Mouse (Mus musculus) CH12.LX (cell line): Measurements from ENCODE around the gene Denr. TPM values are rescaled to one million over a fixed set of nuclear protein-coding genes. Genes with fewer than 3 reads are reported as not detected.

Experiments
- DNase-seq: peaks from one replicate; pipeline ENCODE4 v3.0.0-alpha.2; 2013; ENCODE audit errors: extremely low read depth
- H3K27ac ChIP-seq: 2 replicates; pipeline ENCODE4 v1.5.1; 2012; ENCODE audit warnings: low read depth, mild to moderate bottlenecking, control low read depth, moderate library complexity; ENCODE audit not compliant: insufficient read depth
- H3K27me3 ChIP-seq: replicated peaks from 2 replicates; pipeline ENCODE3; 2012; ENCODE audit warnings: inconsistent platforms
- H3K36me3 ChIP-seq, 2 experiments: replicated peaks in 1 of 2; 2 replicates each; pipeline versions ENCODE3 to v1.6.1; 2012; ENCODE audit warnings: inconsistent platforms in 1 of 2, low read length in 1 of 2, mild to moderate bottlenecking in 1 of 2, mixed read lengths in 1 of 2, moderate library complexity in 1 of 2; ENCODE audit not compliant: control insufficient read depth in 1 of 2, insufficient read depth in 1 of 2
- H3K4me1 ChIP-seq, 2 experiments: 2 replicates each; pipeline ENCODE4 v1.6.1; 2012; ENCODE audit warnings: inconsistent platforms in 1 of 2, moderate library complexity in 1 of 2; ENCODE audit not compliant: insufficient read depth in 2 of 2, control insufficient read depth in 1 of 2
- H3K4me2 ChIP-seq: 2 replicates; pipeline ENCODE4 v1.6.1; 2012; ENCODE audit warnings: low read depth, mild to moderate bottlenecking, control low read depth; ENCODE audit not compliant: poor library complexity, insufficient read depth, severe bottlenecking
- H3K4me3 ChIP-seq, 3 experiments: fragments of 150-350 bp in 1 of 3; sonication (generic) in 1 of 3; replicated peaks in 1 of 3; 2 replicates each; pipeline versions ENCODE3 to v1.5.1; 2011 to 2012; ENCODE audit warnings: low read depth in 2 of 3, low read length in 2 of 3, mild to moderate bottlenecking in 2 of 3, moderate library complexity in 2 of 3, control low read depth in 1 of 3, improper control_type of control experiment in 1 of 3, inconsistent platforms in 1 of 3, mixed read lengths in 1 of 3; ENCODE audit not compliant: poor library complexity in 1 of 3
- H3K79me2 ChIP-seq: replicated peaks from 2 replicates; pipeline ENCODE4 v1.6.1; 2012; ENCODE audit warnings: mild to moderate bottlenecking, moderate library complexity; ENCODE audit not compliant: control insufficient read depth, poor library complexity, insufficient read depth, severe bottlenecking; ENCODE audit errors: extremely low read depth
- H3K9ac ChIP-seq: 2 replicates; pipeline ENCODE4 v1.6.1; 2012; ENCODE audit warnings: low read depth, mild to moderate bottlenecking, control low read depth, moderate library complexity; ENCODE audit not compliant: insufficient read depth
- H3K9me3 ChIP-seq: replicated peaks from 2 replicates; pipeline ENCODE3; 2012; ENCODE audit warnings: low read length, inconsistent platforms, mixed read lengths
- EP300 ChIP-seq: IDR thresholded peaks from 2 replicates; pipeline ENCODE4 v1.6.1; 2011; ENCODE audit warnings: low read length, improper control_type of control experiment
- ETS1 ChIP-seq: conservative IDR thresholded peaks from 2 replicates; pipeline ENCODE4 v1.6.1; 2012; ENCODE audit warnings: low read depth, mild to moderate bottlenecking, inconsistent platforms, low read length, improper control_type of control experiment, moderate library complexity
- IRF4 ChIP-seq: IDR thresholded peaks from 2 replicates; pipeline ENCODE4 v1.6.1; 2014; ENCODE audit warnings: low read depth, mild to moderate bottlenecking, inconsistent platforms, low read length, improper control_type of control experiment
- KAT2A ChIP-seq: IDR thresholded peaks from 2 replicates; pipeline ENCODE4 v1.6.1; 2012; ENCODE audit warnings: low read length, improper control_type of control experiment, inconsistent platforms; ENCODE audit not compliant: insufficient replicate concordance
- MAFK ChIP-seq: IDR thresholded peaks from 2 replicates; pipeline ENCODE4 v1.6.1; 2011; ENCODE audit warnings: low read length, improper control_type of control experiment; ENCODE audit not compliant: insufficient replicate concordance
- MAX ChIP-seq: IDR thresholded peaks from 2 replicates; pipeline ENCODE4 v1.6.1; 2011; ENCODE audit warnings: low read length, improper control_type of control experiment
- MAZ ChIP-seq: IDR thresholded peaks from 2 replicates; pipeline ENCODE4 v1.6.1; 2012; ENCODE audit warnings: low read depth, mild to moderate bottlenecking, inconsistent platforms, low read length, improper control_type of control experiment, moderate library complexity
- MEF2A ChIP-seq: IDR thresholded peaks from 2 replicates; pipeline ENCODE4 v1.6.1; 2014; ENCODE audit warnings: low read depth, mild to moderate bottlenecking, inconsistent platforms, low read length, improper control_type of control experiment, borderline replicate concordance
- MYC ChIP-seq: IDR thresholded peaks from 2 replicates; pipeline ENCODE4 v1.6.1; 2011; ENCODE audit warnings: low read depth, mild to moderate bottlenecking, improper control_type of control experiment, low read length
- NELFE ChIP-seq: IDR thresholded peaks from 2 replicates; pipeline ENCODE4 v1.6.1; 2011; ENCODE audit warnings: low read depth, low read length, improper control_type of control experiment
- POLR2A ChIP-seq: IDR thresholded peaks from 2 replicates; pipeline ENCODE4 v1.6.1; 2011; ENCODE audit warnings: low read depth, mild to moderate bottlenecking, improper control_type of control experiment, low read length
- POLR2AphosphoS2 ChIP-seq: IDR thresholded peaks from 2 replicates; pipeline ENCODE4 v1.6.1; 2011; ENCODE audit warnings: low read depth, low read length, improper control_type of control experiment
- SIN3A ChIP-seq: IDR thresholded peaks from 2 replicates; pipeline ENCODE4 v1.6.1; 2012; ENCODE audit warnings: low read length, improper control_type of control experiment, inconsistent platforms
- SMC3 ChIP-seq: IDR thresholded peaks from 2 replicates; pipeline ENCODE4 v1.6.1; 2011; ENCODE audit warnings: low read depth, low read length, improper control_type of control experiment
- TCF12 ChIP-seq: IDR thresholded peaks from 2 replicates; pipeline ENCODE4 v1.6.1; 2014; ENCODE audit warnings: low read depth, mild to moderate bottlenecking, inconsistent platforms, low read length, improper control_type of control experiment
- UBTF ChIP-seq: IDR thresholded peaks from 2 replicates; pipeline ENCODE4 v1.6.1; 2012; ENCODE audit warnings: low read depth, mild to moderate bottlenecking, inconsistent platforms, low read length, improper control_type of control experiment, moderate library complexity
- USF2 ChIP-seq: conservative IDR thresholded peaks from 2 replicates; pipeline ENCODE4 v1.6.1; 2011; ENCODE audit warnings: low read depth, low read length, improper control_type of control experiment
- ZMIZ1 ChIP-seq: IDR thresholded peaks from 2 replicates; pipeline ENCODE4 v1.6.1; 2012; ENCODE audit warnings: low read depth, mild to moderate bottlenecking, inconsistent platforms, low read length, improper control_type of control experiment
- ZNF384 ChIP-seq: IDR thresholded peaks from 2 replicates; pipeline ENCODE4 v1.6.1; 2012; ENCODE audit warnings: low read depth, low read length, improper control_type of control experiment, inconsistent platforms
- dilution Hi-C: fragments of 300-500 bp; cut with MboI; formaldehyde crosslinking; loops from 2 replicates; pipeline ENCODE4 v1.14.3; 2020; ENCODE audit warnings: low sequenced_read_pairs; ENCODE audit not compliant: extremely low pct_unique_long_range_greater_than_20kb, extremely low pct_ligation_motif_present
- in situ Hi-C: fragments of 300-500 bp; cut with MboI; formaldehyde crosslinking; loops from 3 replicates; pipeline ENCODE4 v1.14.3; 2019; ENCODE audit warnings: low sequenced_read_pairs, low pct_ligation_motif_present, low pct_unique_long_range_greater_than_20kb, mixed read lengths
- polyA plus RNA-seq: library from polyadenylated mRNA; unstranded; fragments of >175 nt; gene quantifications from 2 replicates; pipeline ENCODE4 v1.2.1, GENCODE M21; 2012; ENCODE audit warnings: low read depth; ENCODE audit not compliant: insufficient read length
- total RNA-seq, 2 experiments: library from RNA; depleted of rRNA; stranded (reverse); fragments of 300-350 nt in 1 of 2; fragments of >200 nt in 1 of 2; gene quantifications; 2 replicates each; pipeline ENCODE4 v1.2.3; 2012 to 2014

Denr gene
- total and polyA plus RNA-seq, 3 experiments, result 80.9 to 423 (median 128) TPM

GRCm38 (mm10) chr5:123972453-123972852 lies 65.5 kb downstream of the Denr start:
- Histone ChIP-seq H3K27me3 (no peaks in the 10 kb centered on the region), H3K27ac (no peak overlapping the region)

DNA sequence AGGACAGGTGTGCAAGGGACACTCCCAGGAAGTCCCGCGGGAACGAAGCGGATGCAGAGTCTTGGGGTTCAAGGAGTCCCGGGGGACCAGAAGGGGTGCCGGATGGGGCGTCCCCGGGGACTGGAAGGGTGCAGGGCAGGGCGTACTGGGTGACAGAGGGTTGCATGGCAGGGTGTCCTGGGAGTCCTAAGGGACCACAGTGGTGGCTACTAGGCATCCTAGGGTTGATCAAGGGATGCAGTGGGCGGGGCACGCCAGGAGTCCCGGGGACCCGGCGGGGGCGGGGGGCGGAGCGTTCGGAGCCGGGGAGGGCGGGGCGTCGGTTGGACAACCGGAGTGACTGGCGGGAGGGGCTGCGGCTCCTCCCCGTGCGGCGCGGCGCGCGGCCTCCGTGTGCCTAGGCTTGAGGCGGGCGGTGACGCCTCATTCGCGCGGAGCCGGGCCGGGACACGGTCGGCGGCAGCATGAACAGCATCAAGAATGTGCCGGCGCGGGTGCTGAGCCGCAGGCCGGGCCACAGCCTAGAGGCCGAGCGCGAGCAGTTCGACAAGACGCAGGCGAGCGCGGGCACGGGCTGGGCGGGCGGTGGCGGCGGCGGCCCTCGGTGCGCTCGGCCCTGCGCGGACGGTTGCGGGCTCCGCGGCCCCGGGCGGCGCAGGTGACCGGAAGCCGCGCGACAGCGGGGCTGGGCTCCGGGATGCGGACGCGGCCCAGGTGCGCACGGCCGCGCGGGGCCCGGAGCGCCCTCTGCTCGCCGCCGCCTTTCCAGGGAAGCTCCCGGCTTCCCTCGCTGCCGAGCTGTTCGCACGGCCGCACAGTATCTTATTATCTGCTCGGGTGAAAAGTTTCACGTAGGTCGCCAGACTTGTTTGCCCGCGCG lies 66.6 kb downstream of the Denr start, which contains the start of gene Hip1r:
Gene Hip1r (plus strand): TSS at position 330 of the 880 bp plus-strand sequence.
- no peaks in the 10 kb centered on the region for H3K9me3 ChIP-seq
- dilution Hi-C loops, result no loop called here
- DNase-seq, result peak; percentile 77

More at GRCm38 (mm10) chr5:123972453-123972852, 65.5 kb downstream of the Denr start:
- H3K4me3 ChIP-seq, result no peak overlapping the region
- peaks cover 0 to 4% of the 10 kb centered on the region in 2 experiments for H3K36me3 ChIP-seq
- dilution Hi-C loops (no loop called here), in situ Hi-C loops (no loop called here)
- H3K79me2 ChIP-seq, result peaks cover 28% of the 10 kb centered on the region
- no peak overlapping the region for H3K4me2 ChIP-seq
- no peak for TF ChIP-seq SMC3
- TF ChIP-seq MAX, result no peak
- no peak for TF ChIP-seq IRF4
- no peak for TF ChIP-seq KAT2A
- peak; percentile 65 for TF ChIP-seq ZNF384
- no peaks in the 10 kb centered on the region for H3K9me3 ChIP-seq
- DNase-seq, result no peak
- peaks cover 15 to 33% of the 10 kb centered on the region in 2 experiments for H3K4me1 ChIP-seq
- H3K9ac ChIP-seq, result no peak overlapping the region

More for the DNA sequence above, 66.6 kb downstream of the Denr start, which contains the start of gene Hip1r:
- H3K4me2 ChIP-seq, result peak within 1 kb of the TSS; percentile 58
- in situ Hi-C loops, result no loop called here
- H3K79me2 ChIP-seq, result peaks cover 39% of the 10 kb centered on the region
- H3K27ac ChIP-seq, result peak within 1 kb of the TSS; percentile 73
- TF ChIP-seq ETS1, result peak; percentile 51
- TF ChIP-seq MYC, result no peak
- TF ChIP-seq POLR2AphosphoS2, result 0 out of 2 replicates have a peak, but pooled peaks have one; percentile 45
- peak; percentile 40; the same call in 1 of the 2 replicates for TF ChIP-seq UBTF
- 0 out of 2 replicates have a peak, but pooled peaks have one; percentile 27 for TF ChIP-seq KAT2A
- TF ChIP-seq SIN3A, result no peak; the same call in 1 of the 2 replicates
- 0 out of 2 replicates have a peak, but pooled peaks have one; percentile 5 for TF ChIP-seq MAZ
- no peak for TF ChIP-seq USF2
- TF ChIP-seq IRF4, result peak; percentile 40
- TF ChIP-seq ZNF384, result peak; percentile 39; the same call in 1 of the 2 replicates
- TF ChIP-seq MAFK, result no peak
- TF ChIP-seq MEF2A, result peak; percentile 36; the same call in 1 of the 2 replicates
- peak; percentile 85 for TF ChIP-seq NELFE
- peak; percentile 65 for TF ChIP-seq TCF12
- TF ChIP-seq ZMIZ1, result peak; percentile 79
- peak; percentile 81 for TF ChIP-seq POLR2A
- TF ChIP-seq EP300, result peak; percentile 47; the same call in 1 of the 2 replicates
- H3K36me3 ChIP-seq, result peaks cover 0 to 7% of the 10 kb centered on the region in 2 experiments
- no peaks in the 10 kb centered on the region for H3K27me3 ChIP-seq
- H3K4me3 ChIP-seq, result peak within 1 kb of the TSS; percentile 63 to 96 (median 85)
- H3K4me1 ChIP-seq, result peaks cover 20 to 44% of the 10 kb centered on the region in 2 experiments
- peak within 1 kb of the TSS; percentile 97 for H3K9ac ChIP-seq
